Mouse (Mus musculus) spleen, adult 2 months (tissue): ENCODE data around the gene Egf.

Experiments
- CTCF ChIP-seq: fragments of 200-500 bp; IDR thresholded peaks from 2 replicates; pipeline ENCODE4 v1.5.1; 2011; ENCODE audit warnings: mild to moderate bottlenecking, inconsistent platforms; ENCODE audit not compliant: insufficient read depth, insufficient read length, insufficient replicate concordance; ENCODE audit errors: extremely low read depth
- POLR2A ChIP-seq: fragments of 200-500 bp; IDR thresholded peaks from 2 replicates; pipeline ENCODE4 v1.6.1; 2011; ENCODE audit warnings: low read depth, low read length, inconsistent platforms

DNA sequence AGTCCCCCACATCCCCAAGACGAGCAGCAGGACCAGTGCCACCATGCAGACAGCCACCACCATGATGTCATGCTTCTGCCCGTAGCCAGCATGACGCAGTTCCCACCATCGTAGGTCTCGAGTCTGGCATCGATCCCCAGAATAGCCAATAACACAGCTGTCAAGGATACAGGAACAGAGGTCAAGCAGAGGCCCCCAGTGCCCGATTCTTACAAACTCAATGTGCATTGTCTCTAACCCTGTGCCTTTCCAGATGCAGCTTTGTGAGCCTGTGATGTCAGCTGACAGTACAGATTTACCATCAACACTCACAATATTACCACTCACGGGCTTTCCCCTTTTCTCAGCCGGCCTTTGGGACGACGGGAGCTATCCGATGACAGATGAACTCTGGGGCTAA is 68.9 kb downstream of the Egf start:
- TF ChIP-seq POLR2A = no peak
- no peak for TF ChIP-seq CTCF
